Mouse (Mus musculus) T-helper 2 cell (primary cell): ENCODE measurements around the gene Olfr119.
"Not testable (repeated sequence)": the region's sequence is repeated elsewhere in the genome, so short reads cannot be mapped to it uniquely, and the experiment has no call there.

Experiments
- in situ Hi-C: fragments of 300-600 bp; cut with MboI, MseI; formaldehyde crosslinking; loops from one replicate; pipeline ENCODE4 v1.15.1; 2025; ENCODE audit warnings: high pct_unique_total_duplicates

Gene Olfr119

GRCm38 (mm10) chr17:37696264-37696663 lies at the start of gene Olfr119:
TSS of gene Olfr119 (plus strand) at chr17:37696564.
- in situ Hi-C loops = not testable (repeated sequence)

- in situ Hi-C loops = no loop called here
Measured at GRCm38 (mm10) chr17:37663682-37664081, 32.7 kb upstream of the Olfr119 start, which contains the start of gene Olfr117. TSS of gene Olfr117 (minus strand) at chr17:37663782.

- in situ Hi-C loops = no loop called here
Measured at GRCm38 (mm10) chr17:37666688-37667087, 29.7 kb upstream of the Olfr119 start, which contains the start of gene Olfr118. TSS of gene Olfr118 (plus strand) at chr17:37666988.

- in situ Hi-C loops = no loop called here
Measured at GRCm38 (mm10) chr17:37721508-37721907, 25.1 kb downstream of the Olfr119 start, which contains the start of gene Olfr120. TSS of gene Olfr120 (plus strand) at chr17:37721808.

GRCm38 (mm10) chr17:37738070-37738469 lies 41.7 kb downstream of the Olfr119 start:
- in situ Hi-C loops = no loop called here
